Mouse (Mus musculus): ENCODE results near the gene Vkorc1.

The Vkorc1 gene

GRCm38 (mm10) chr7:127875627-127876001 is 19.8 kb downstream of the Vkorc1 start:
- peak; percentile 91 for DNase-seq

- DNase-seq: no peak
Observed at GRCm38 (mm10) chr7:127874812-127875626, 20.4 kb downstream of the Vkorc1 start.

- no peak for DNase-seq
Observed at GRCm38 (mm10) chr7:127870136-127870821, 25.1 kb downstream of the Vkorc1 start.

- no peak for DNase-seq
Observed at GRCm38 (mm10) chr7:127869149-127869810, 26.1 kb downstream of the Vkorc1 start.

GRCm38 (mm10) chr7:127867641-127868040 is 27.8 kb downstream of the Vkorc1 start:
- DNase-seq: no peak

- DNase-seq: no peak
Observed at GRCm38 (mm10) chr7:127866434-127866833, 29.0 kb downstream of the Vkorc1 start.

GRCm38 (mm10) chr7:127858258-127858657 is 37.2 kb downstream of the Vkorc1 start:
- no peak for DNase-seq

GRCm38 (mm10) chr7:127850906-127851305 is 44.5 kb downstream of the Vkorc1 start:
- DNase-seq: no peak

- no peak for DNase-seq
Observed at GRCm38 (mm10) chr7:127849973-127850875, 45.2 kb downstream of the Vkorc1 start.

All from kidney, adult 18-20 months (tissue).